Mouse (Mus musculus): ENCODE results near the gene Frzb.

The Frzb gene

GRCm38 (mm10) chr2:80384447-80384846 lies 63.0 kb downstream of the Frzb start:
- Histone ChIP-seq H3K36me3 (ENCODE audit: insufficient read depth, low read length) (no peaks in the 10 kb centered on the region), H3K4me3 (replicated peaks; ENCODE audit: low read length) (no peak overlapping the region), H3K4me1 (replicated peaks; ENCODE audit: low read depth, low read length) (peaks cover 5% of the 10 kb centered on the region; the same call in 1 of the 2 replicates), H3K9me3 (ENCODE audit: low read length) (no peaks in the 10 kb centered on the region), H3K27me3 (ENCODE audit: insufficient read depth, low read length) (peaks cover 4% of the 10 kb centered on the region)
- TF ChIP-seq CTCF (conservative IDR thresholded peaks at IDR 0.05; ENCODE audit: low read length) (no peak), POU5F1 (IDR thresholded peaks at IDR 0.05; ENCODE audit: borderline replicate concordance, low read length) (no peak), NANOG (IDR thresholded peaks at IDR 0.05; ENCODE audit: borderline replicate concordance, low read length) (no peak)

- H3K4me1 ChIP-seq (replicated peaks; ENCODE audit: low read depth, low read length), result peaks cover 5% of the 10 kb centered on the region; the same call in 1 of the 2 replicates
These were observed 67.6 kb downstream of the Frzb start for GRCm38 (mm10) chr2:80379848-80380247.

GRCm38 (mm10) chr2:80374892-80375291 lies 72.5 kb downstream of the Frzb start:
- Histone ChIP-seq H3K4me1 (replicated peaks; ENCODE audit: low read depth, low read length) (peaks cover 5% of the 10 kb centered on the region; the same call in 1 of the 2 replicates), H3K27me3 (ENCODE audit: insufficient read depth, low read length) (no peaks in the 10 kb centered on the region), H3K4me3 (replicated peaks; ENCODE audit: low read length) (no peak overlapping the region), H3K9me3 (ENCODE audit: low read length) (peaks cover 21% of the 10 kb centered on the region), H3K36me3 (ENCODE audit: insufficient read depth, low read length) (no peaks in the 10 kb centered on the region)
- TF ChIP-seq NANOG (IDR thresholded peaks at IDR 0.05; ENCODE audit: borderline replicate concordance, low read length), result no peak
- no peak for TF ChIP-seq POU5F1 (IDR thresholded peaks at IDR 0.05; ENCODE audit: borderline replicate concordance, low read length)
- TF ChIP-seq CTCF (conservative IDR thresholded peaks at IDR 0.05; ENCODE audit: low read length), result no peak

More at GRCm38 (mm10) chr2:80379848-80380247, 67.6 kb downstream of the Frzb start:
- TF ChIP-seq POU5F1 (IDR thresholded peaks at IDR 0.05; ENCODE audit: borderline replicate concordance, low read length) (no peak), NANOG (IDR thresholded peaks at IDR 0.05; ENCODE audit: borderline replicate concordance, low read length) (no peak), CTCF (conservative IDR thresholded peaks at IDR 0.05; ENCODE audit: low read length) (no peak)
- no peaks in the 10 kb centered on the region for H3K27me3 ChIP-seq (ENCODE audit: insufficient read depth, low read length)
- no peaks in the 10 kb centered on the region for H3K36me3 ChIP-seq (ENCODE audit: insufficient read depth, low read length)
- no peak overlapping the region for H3K4me3 ChIP-seq (replicated peaks; ENCODE audit: low read length)
- H3K9me3 ChIP-seq (ENCODE audit: low read length), result peaks cover 21% of the 10 kb centered on the region

GRCm38 (mm10) chr2:80371458-80371857 lies 76.0 kb downstream of the Frzb start:
- H3K4me1 ChIP-seq (replicated peaks; ENCODE audit: low read depth, low read length), result no peaks in the 10 kb centered on the region
- H3K9me3 ChIP-seq (ENCODE audit: low read length), result peaks cover 2% of the 10 kb centered on the region
- no peaks in the 10 kb centered on the region for H3K36me3 ChIP-seq (ENCODE audit: insufficient read depth, low read length)
- H3K27me3 ChIP-seq (ENCODE audit: insufficient read depth, low read length), result no peaks in the 10 kb centered on the region
- no peak overlapping the region for H3K4me3 ChIP-seq (replicated peaks; ENCODE audit: low read length)
- TF ChIP-seq CTCF (conservative IDR thresholded peaks at IDR 0.05; ENCODE audit: low read length) (no peak), NANOG (IDR thresholded peaks at IDR 0.05; ENCODE audit: borderline replicate concordance, low read length) (no peak), POU5F1 (IDR thresholded peaks at IDR 0.05; ENCODE audit: borderline replicate concordance, low read length) (no peak)

All from E14TG2a.4 (cell line).